Mouse (Mus musculus): ENCODE data around the gene Zcchc17.

The Zcchc17 gene

GRCm38 (mm10) chr4:130359486-130360237 lies at the start of gene Zcchc17, which contains the start of gene Snrnp40:
Gene Zcchc17, minus strand, starts transcription at chr4:130359943.
Gene Snrnp40, plus strand, starts transcription at chr4:130360132.
- in situ Hi-C loops (cut with MboI): no loop called here

- in situ Hi-C loops (cut with MboI): no loop called here
These were observed 31.5 kb upstream of the Zcchc17 start for GRCm38 (mm10) chr4:130391265-130391664.

GRCm38 (mm10) chr4:130389927-130390326 lies 30.2 kb upstream of the Zcchc17 start:
- in situ Hi-C loops (cut with MboI): no loop called here

GRCm38 (mm10) chr4:130389496-130389895 lies 29.8 kb upstream of the Zcchc17 start:
- in situ Hi-C loops (cut with MboI): no loop called here

- in situ Hi-C loops (cut with MboI): no loop called here
These were observed 27.5 kb upstream of the Zcchc17 start for GRCm38 (mm10) chr4:130387256-130387655.

- in situ Hi-C loops (cut with MboI): no loop called here
These were observed 20.7 kb upstream of the Zcchc17 start for GRCm38 (mm10) chr4:130380418-130380817.

- in situ Hi-C loops (cut with MboI): no loop called here
These were observed 19.4 kb upstream of the Zcchc17 start for GRCm38 (mm10) chr4:130379181-130379580.

GRCm38 (mm10) chr4:130377500-130377899 lies 17.8 kb upstream of the Zcchc17 start:
- in situ Hi-C loops (cut with MboI): no loop called here

GRCm38 (mm10) chr4:130376675-130377074 lies 16.9 kb upstream of the Zcchc17 start:
- in situ Hi-C loops (cut with MboI): no loop called here

GRCm38 (mm10) chr4:130360238-130360590 lies 471 bp upstream of the Zcchc17 start:
- in situ Hi-C loops (cut with MboI): no loop called here

- in situ Hi-C loops (cut with MboI): no loop called here
These were observed 1.8 kb downstream of the Zcchc17 start for GRCm38 (mm10) chr4:130357946-130358345.

- in situ Hi-C loops (cut with MboI): no loop called here
These were observed 7.2 kb downstream of the Zcchc17 start for GRCm38 (mm10) chr4:130352588-130352987.

GRCm38 (mm10) chr4:130350690-130351422 lies 8.9 kb downstream of the Zcchc17 start:
- in situ Hi-C loops (cut with MboI): no loop called here

- in situ Hi-C loops (cut with MboI): no loop called here
These were observed 10.1 kb downstream of the Zcchc17 start for GRCm38 (mm10) chr4:130349666-130350065.

- in situ Hi-C loops (cut with MboI): no loop called here
These were observed 18.1 kb downstream of the Zcchc17 start for GRCm38 (mm10) chr4:130341691-130342090.

GRCm38 (mm10) chr4:130335867-130336266 lies 23.9 kb downstream of the Zcchc17 start:
- in situ Hi-C loops (cut with MboI): no loop called here

- in situ Hi-C loops (cut with MboI): no loop called here
These were observed 32.4 kb downstream of the Zcchc17 start for GRCm38 (mm10) chr4:130327366-130327765.

GRCm38 (mm10) chr4:130325446-130325845 lies 34.3 kb downstream of the Zcchc17 start:
- in situ Hi-C loops (cut with MboI): no loop called here

- in situ Hi-C loops (cut with MboI): no loop called here
These were observed 36.1 kb downstream of the Zcchc17 start for GRCm38 (mm10) chr4:130323607-130324006.

- in situ Hi-C loops (cut with MboI): no loop called here
These were observed 36.6 kb downstream of the Zcchc17 start for GRCm38 (mm10) chr4:130323165-130323564.

- in situ Hi-C loops (cut with MboI): no loop called here
These were observed 37.2 kb downstream of the Zcchc17 start for GRCm38 (mm10) chr4:130322567-130322966.

- in situ Hi-C loops (cut with MboI): no loop called here
These were observed 38.1 kb downstream of the Zcchc17 start for GRCm38 (mm10) chr4:130321640-130322039.

GRCm38 (mm10) chr4:130319564-130319963 lies 40.2 kb downstream of the Zcchc17 start:
- in situ Hi-C loops (cut with MboI): no loop called here

Data from mature B cell (primary cell).